Mouse (Mus musculus) CH12.LX (cell line): ENCODE measurements around the gene Iqschfp. TPM values are rescaled to one million over a fixed set of nuclear protein-coding genes. Genes with fewer than 3 reads are reported as not detected.
"Not testable (repeated sequence)": the region's sequence is repeated elsewhere in the genome, so short reads cannot be mapped to it uniquely, and the experiment has no call there.

Source experiments
- DNase-seq: peaks from one replicate; pipeline ENCODE4 v3.0.0-alpha.2; 2013; ENCODE audit errors: extremely low read depth
- H3K27ac ChIP-seq: 2 replicates; pipeline ENCODE4 v1.5.1; 2012; ENCODE audit warnings: low read depth, mild to moderate bottlenecking, control low read depth, moderate library complexity; ENCODE audit not compliant: insufficient read depth
- H3K27me3 ChIP-seq: replicated peaks from 2 replicates; pipeline ENCODE3; 2012; ENCODE audit warnings: inconsistent platforms
- H3K36me3 ChIP-seq, 2 experiments: replicated peaks in 1 of 2; 2 replicates each; pipeline versions ENCODE3 to v1.6.1; 2012; ENCODE audit warnings: inconsistent platforms in 1 of 2, low read length in 1 of 2, mild to moderate bottlenecking in 1 of 2, mixed read lengths in 1 of 2, moderate library complexity in 1 of 2; ENCODE audit not compliant: control insufficient read depth in 1 of 2, insufficient read depth in 1 of 2
- H3K4me1 ChIP-seq, 2 experiments: 2 replicates each; pipeline ENCODE4 v1.6.1; 2012; ENCODE audit warnings: inconsistent platforms in 1 of 2, moderate library complexity in 1 of 2; ENCODE audit not compliant: insufficient read depth in 2 of 2, control insufficient read depth in 1 of 2
- H3K4me2 ChIP-seq: 2 replicates; pipeline ENCODE4 v1.6.1; 2012; ENCODE audit warnings: low read depth, mild to moderate bottlenecking, control low read depth; ENCODE audit not compliant: poor library complexity, insufficient read depth, severe bottlenecking
- H3K4me3 ChIP-seq, 3 experiments: fragments of 150-350 bp in 1 of 3; sonication (generic) in 1 of 3; replicated peaks in 1 of 3; 2 replicates each; pipeline versions ENCODE3 to v1.5.1; 2011 to 2012; ENCODE audit warnings: low read depth in 2 of 3, low read length in 2 of 3, mild to moderate bottlenecking in 2 of 3, moderate library complexity in 2 of 3, control low read depth in 1 of 3, improper control_type of control experiment in 1 of 3, inconsistent platforms in 1 of 3, mixed read lengths in 1 of 3; ENCODE audit not compliant: poor library complexity in 1 of 3
- H3K79me2 ChIP-seq: replicated peaks from 2 replicates; pipeline ENCODE4 v1.6.1; 2012; ENCODE audit warnings: mild to moderate bottlenecking, moderate library complexity; ENCODE audit not compliant: control insufficient read depth, poor library complexity, insufficient read depth, severe bottlenecking; ENCODE audit errors: extremely low read depth
- H3K9ac ChIP-seq: 2 replicates; pipeline ENCODE4 v1.6.1; 2012; ENCODE audit warnings: low read depth, mild to moderate bottlenecking, control low read depth, moderate library complexity; ENCODE audit not compliant: insufficient read depth
- H3K9me3 ChIP-seq: replicated peaks from 2 replicates; pipeline ENCODE3; 2012; ENCODE audit warnings: low read length, inconsistent platforms, mixed read lengths
- E2F4 ChIP-seq: IDR thresholded peaks from 2 replicates; pipeline ENCODE4 v1.6.1; 2011; ENCODE audit warnings: low read depth, low read length, improper control_type of control experiment; ENCODE audit not compliant: insufficient replicate concordance
- GABPA ChIP-seq: IDR thresholded peaks from 2 replicates; pipeline ENCODE4 v1.6.1; 2012; ENCODE audit warnings: low read depth, low read length, improper control_type of control experiment, inconsistent platforms; ENCODE audit not compliant: insufficient replicate concordance
- IRF4 ChIP-seq: IDR thresholded peaks from 2 replicates; pipeline ENCODE4 v1.6.1; 2014; ENCODE audit warnings: low read depth, mild to moderate bottlenecking, inconsistent platforms, low read length, improper control_type of control experiment
- JUN ChIP-seq: IDR thresholded peaks from 2 replicates; pipeline ENCODE4 v1.6.1; 2011; ENCODE audit warnings: low read depth, mild to moderate bottlenecking, low read length, improper control_type of control experiment, moderate library complexity; ENCODE audit not compliant: insufficient read depth
- JUND ChIP-seq: conservative IDR thresholded peaks from 2 replicates; pipeline ENCODE4 v1.6.1; 2011; ENCODE audit warnings: low read depth, low read length, improper control_type of control experiment
- KAT2A ChIP-seq: IDR thresholded peaks from 2 replicates; pipeline ENCODE4 v1.6.1; 2012; ENCODE audit warnings: low read length, improper control_type of control experiment, inconsistent platforms; ENCODE audit not compliant: insufficient replicate concordance
- MYC ChIP-seq: IDR thresholded peaks from 2 replicates; pipeline ENCODE4 v1.6.1; 2011; ENCODE audit warnings: low read depth, mild to moderate bottlenecking, improper control_type of control experiment, low read length
- NRF1 ChIP-seq: IDR thresholded peaks from 2 replicates; pipeline ENCODE4 v1.6.1; 2014; ENCODE audit warnings: low read depth, mild to moderate bottlenecking, inconsistent platforms, low read length, improper control_type of control experiment, moderate library complexity
- PAX5 ChIP-seq: IDR thresholded peaks from 2 replicates; pipeline ENCODE4 v1.6.1; 2012; ENCODE audit warnings: low read length, inconsistent platforms, mixed read lengths
- POLR2AphosphoS2 ChIP-seq: IDR thresholded peaks from 2 replicates; pipeline ENCODE4 v1.6.1; 2011; ENCODE audit warnings: low read depth, low read length, improper control_type of control experiment
- RAD21 ChIP-seq: IDR thresholded peaks from 2 replicates; pipeline ENCODE4 v1.6.1; 2011; ENCODE audit warnings: low read depth, mild to moderate bottlenecking, low read length, improper control_type of control experiment, moderate library complexity
- RCOR1 ChIP-seq: conservative IDR thresholded peaks from 2 replicates; pipeline ENCODE4 v1.6.1; 2012; ENCODE audit warnings: low read depth, mild to moderate bottlenecking, inconsistent platforms, low read length, improper control_type of control experiment
- SMC3 ChIP-seq: IDR thresholded peaks from 2 replicates; pipeline ENCODE4 v1.6.1; 2011; ENCODE audit warnings: low read depth, low read length, improper control_type of control experiment
- TBP ChIP-seq: conservative IDR thresholded peaks from 2 replicates; pipeline ENCODE4 v1.6.1; 2011; ENCODE audit warnings: low read depth, low read length, improper control_type of control experiment
- TCF12 ChIP-seq: IDR thresholded peaks from 2 replicates; pipeline ENCODE4 v1.6.1; 2014; ENCODE audit warnings: low read depth, mild to moderate bottlenecking, inconsistent platforms, low read length, improper control_type of control experiment
- UBTF ChIP-seq: IDR thresholded peaks from 2 replicates; pipeline ENCODE4 v1.6.1; 2012; ENCODE audit warnings: low read depth, mild to moderate bottlenecking, inconsistent platforms, low read length, improper control_type of control experiment, moderate library complexity
- USF1 ChIP-seq: IDR thresholded peaks from 2 replicates; pipeline ENCODE4 v1.6.1; 2014; ENCODE audit warnings: low read depth, mild to moderate bottlenecking, inconsistent platforms, low read length, improper control_type of control experiment
- ZC3H11A ChIP-seq: IDR thresholded peaks from 2 replicates; pipeline ENCODE4 v1.6.1; 2012; ENCODE audit warnings: low read depth, mild to moderate bottlenecking, inconsistent platforms, low read length, improper control_type of control experiment
- ZKSCAN1 ChIP-seq: IDR thresholded peaks from 2 replicates; pipeline ENCODE4 v1.6.1; 2012; ENCODE audit warnings: low read depth, inconsistent platforms, low read length, improper control_type of control experiment, borderline replicate concordance
- ZNF384 ChIP-seq: IDR thresholded peaks from 2 replicates; pipeline ENCODE4 v1.6.1; 2012; ENCODE audit warnings: low read depth, low read length, improper control_type of control experiment, inconsistent platforms
- dilution Hi-C: fragments of 300-500 bp; cut with MboI; formaldehyde crosslinking; loops from 2 replicates; pipeline ENCODE4 v1.14.3; 2020; ENCODE audit warnings: low sequenced_read_pairs; ENCODE audit not compliant: extremely low pct_unique_long_range_greater_than_20kb, extremely low pct_ligation_motif_present
- in situ Hi-C: fragments of 300-500 bp; cut with MboI; formaldehyde crosslinking; loops from 3 replicates; pipeline ENCODE4 v1.14.3; 2019; ENCODE audit warnings: low sequenced_read_pairs, low pct_ligation_motif_present, low pct_unique_long_range_greater_than_20kb, mixed read lengths
- polyA plus RNA-seq: library from polyadenylated mRNA; unstranded; fragments of >175 nt; gene quantifications from 2 replicates; pipeline ENCODE4 v1.2.1, GENCODE M21; 2012; ENCODE audit warnings: low read depth; ENCODE audit not compliant: insufficient read length
- total RNA-seq, 2 experiments: library from RNA; depleted of rRNA; stranded (reverse); fragments of 300-350 nt in 1 of 2; fragments of >200 nt in 1 of 2; gene quantifications; 2 replicates each; pipeline ENCODE4 v1.2.3; 2012 to 2014

Gene Iqschfp
- total and polyA plus RNA-seq, 3 experiments, result 0.13 to 0.25 TPM; not detected in 1

- Histone ChIP-seq H3K4me2 (no peak overlapping the region), H3K79me2 (no peaks in the 10 kb centered on the region), H3K27ac (no peak overlapping the region), H3K36me3 (no peaks in the 10 kb centered on the region), H3K4me3 (no peak overlapping the region), H3K4me1 (no peaks in the 10 kb centered on the region), H3K27me3 (no peaks in the 10 kb centered on the region), H3K9me3 (no peaks in the 10 kb centered on the region), H3K9ac (no peak overlapping the region)
- TF ChIP-seq ZC3H11A (no peak), ZNF384 (no peak), RCOR1 (no peak), ZKSCAN1 (no peak), PAX5 (no peak), E2F4 (no peak), JUN (no peak), JUND (no peak), GABPA (no peak), MYC (no peak), KAT2A (no peak), USF1 (no peak), IRF4 (no peak), NRF1 (no peak), POLR2AphosphoS2 (no peak), UBTF (no peak), TBP (no peak), SMC3 (no peak), RAD21 (no peak), TCF12 (no peak)
- in situ Hi-C loops, result no loop called here
- no peak for DNase-seq
- dilution Hi-C loops, result no loop called here
These were observed 204.8 kb downstream of the Iqschfp start for GRCm38 (mm10) chr3:68096724-68097431.

- H3K27me3 ChIP-seq, H3K9ac ChIP-seq, dilution Hi-C loops, H3K4me2 ChIP-seq, H3K36me3 ChIP-seq, in situ Hi-C loops, H3K4me1 ChIP-seq, H3K79me2 ChIP-seq, H3K9me3 ChIP-seq, DNase-seq, H3K27ac ChIP-seq, H3K4me3 ChIP-seq: not testable (repeated sequence)
These were observed 207.5 kb downstream of the Iqschfp start for GRCm38 (mm10) chr3:68099561-68099960.
